Mouse (Mus musculus) lung, postnatal 0 days (tissue): ENCODE measurements around the gene BC053393.

ENCODE experiments used
- CTCF ChIP-seq: IDR thresholded peaks from 2 replicates; pipeline ENCODE4 v1.5.1; 2016; ENCODE audit warnings: antibody characterized with exemption, mild to moderate bottlenecking
- EP300 ChIP-seq: IDR thresholded peaks from 2 replicates; pipeline ENCODE4 v1.6.1; 2016; ENCODE audit warnings: antibody characterized with exemption, mild to moderate bottlenecking, control low read depth

GRCm38 (mm10) chr11:46523912-46524311, 47.4 kb upstream of the BC053393 start, which contains the start of gene Gm12169:
- TF ChIP-seq CTCF (no peak), EP300 (no peak)
